ENCODE assay signal across 22 mouse cellular contexts in genomic region chr5:37775681-37776080, GRCm38 (mm10). TPM values are rescaled to one million over a fixed set of nuclear protein-coding genes. Genes with fewer than 3 reads are reported as not detected.
DNase-seq lines count a peak whose midpoint lies in the region; ATAC-seq and TF ChIP-seq lines count a peak whose summit lies in the region.
"Had no signal": no experiment of that assay in that cellular context is flagged by ENCODE, and none has a peak within 500 bp of the region (broad histone marks: within the 10 kb centered on the region; RNA-seq: fewer than 3 reads in every experiment).

No protein-coding gene starts in this region.

- H3K36me3 ChIP-seq in kidney, postnatal 0 days (ENCODE audit: insufficient read depth, low read length), result no peaks in the 10 kb centered on the region
- no peaks in the 10 kb centered on the region for H3K36me3 ChIP-seq in midbrain, postnatal 0 days (ENCODE audit: insufficient read depth, low read length)
- H3K36me3 ChIP-seq in midbrain, embryonic 13.5 days, result no peaks in the 10 kb centered on the region
- H3K36me3 ChIP-seq: embryonic facial prominence, embryonic 10.5 days; limb, embryonic 12.5 days; liver, embryonic 12.5 days; neural tube, embryonic 13.5 days had no signal

- peak; percentile 35; the same call in 1 of the 2 replicates for TF ChIP-seq CTCF in kidney, postnatal 0 days (IDR thresholded peaks at IDR 0.05; ENCODE audit: low read depth)
- TF ChIP-seq CTCF in midbrain, postnatal 0 days (IDR thresholded peaks at IDR 0.05), result peak; percentile 51

- H3K4me2 ChIP-seq in kidney, postnatal 0 days (ENCODE audit: low read length), result no peak overlapping the region
- no peak overlapping the region for H3K4me2 ChIP-seq in midbrain, postnatal 0 days (ENCODE audit: low read depth, low read length, poor library complexity, severe bottlenecking)
- H3K4me2 ChIP-seq in midbrain, embryonic 13.5 days (replicated peaks), result no peak overlapping the region
- H3K4me2 ChIP-seq: limb, embryonic 12.5 days; liver, embryonic 12.5 days; neural tube, embryonic 13.5 days had no signal

- no peak overlapping the region for H3K9ac ChIP-seq in kidney, postnatal 0 days (ENCODE audit: low read depth, low read length)
- no peak overlapping the region for H3K9ac ChIP-seq in midbrain, postnatal 0 days (replicated peaks; ENCODE audit: low read length, poor library complexity, severe bottlenecking)
- H3K9ac ChIP-seq in midbrain, embryonic 13.5 days (replicated peaks), result no peak overlapping the region
- H3K9ac ChIP-seq: limb, embryonic 12.5 days; liver, embryonic 12.5 days; neural tube, embryonic 13.5 days had no signal

- DNase-seq in embryo, embryonic 10.5 days (ENCODE audit: low spot score), result peak; percentile 18
- no peak for DNase-seq in embryo, embryonic 11 days
- DNase-seq in kidney, postnatal 0 days (ENCODE audit: low spot score), result no peak
- DNase-seq in kidney, postnatal 25 days, result no peak
- DNase-seq in midbrain, postnatal 0 days (ENCODE audit: low spot score), result no peak
- DNase-seq: adrenal gland, adult 2 months; cerebellum, adult 9-10 months; gastrocnemius, postnatal 10 days; heart, adult 18-20 months; lung, adult 2 months; right cerebral cortex, postnatal 14 days; spleen, adult 18-20 months; thymus, postnatal 4 days had no signal

- WGBS in kidney, postnatal 0 days, result 37% methylated on average over 5 of the region's 5 CpGs
- WGBS in midbrain, postnatal 0 days, result 37% methylated on average over 5 of the region's 5 CpGs
- 39% methylated on average over 5 of the region's 5 CpGs for WGBS in midbrain, embryonic 13.5 days

- H3K27me3 ChIP-seq in kidney, postnatal 0 days (ENCODE audit: insufficient read depth, low read length), result no peaks in the 10 kb centered on the region
- 0 out of 2 replicates have a peak, but pooled peaks cover 1% of the 10 kb centered on the region for H3K27me3 ChIP-seq in midbrain, postnatal 0 days (ENCODE audit: insufficient read depth, low read length)
- H3K27me3 ChIP-seq in midbrain, embryonic 13.5 days, result 0 out of 2 replicates have a peak, but pooled peaks cover 3% of the 10 kb centered on the region
- H3K27me3 ChIP-seq: liver, embryonic 12.5 days had no signal

- no peaks in the 10 kb centered on the region for H3K9me3 ChIP-seq in kidney, postnatal 0 days (replicated peaks; ENCODE audit: low read length)
- no peaks in the 10 kb centered on the region for H3K9me3 ChIP-seq in midbrain, postnatal 0 days (ENCODE audit: low read length)
- H3K9me3 ChIP-seq in midbrain, embryonic 13.5 days, result no peaks in the 10 kb centered on the region
- H3K9me3 ChIP-seq: limb, embryonic 12.5 days; liver, embryonic 12.5 days had no signal

- no peak overlapping the region for H3K27ac ChIP-seq in kidney, postnatal 0 days
- H3K27ac ChIP-seq in midbrain, postnatal 0 days (ENCODE audit: low read depth, low read length), result no peak overlapping the region
- H3K27ac ChIP-seq in midbrain, embryonic 13.5 days, result no peak overlapping the region
- H3K27ac ChIP-seq: embryonic facial prominence, embryonic 10.5 days; limb, embryonic 12.5 days; liver, embryonic 12.5 days; neural tube, embryonic 13.5 days had no signal

- no peak for ATAC-seq in kidney, postnatal 0 days (replicated peaks; ENCODE audit: low FRiP score, low read depth)
- ATAC-seq in midbrain, postnatal 0 days (ENCODE audit: low FRiP score), result no peak
- no peak for ATAC-seq in midbrain, embryonic 13.5 days
- no peak for ATAC-seq in cerebellum, adult (ENCODE audit: insufficient number of reproducible peaks, low FRiP score, low TSS enrichment)
- ATAC-seq in monocyte, adult 5-6 weeks (replicated peaks; ENCODE audit: insufficient number of reproducible peaks, low FRiP score, low TSS enrichment, poor library complexity, severe bottlenecking), result no peak
- ATAC-seq: liver, embryonic 12.5 days had no signal

- no peaks in the 10 kb centered on the region for H3K4me1 ChIP-seq in kidney, postnatal 0 days (replicated peaks; ENCODE audit: insufficient read depth, low read length)
- H3K4me1 ChIP-seq in midbrain, postnatal 0 days (ENCODE audit: insufficient read depth, low read length), result no peaks in the 10 kb centered on the region
- no peaks in the 10 kb centered on the region for H3K4me1 ChIP-seq in midbrain, embryonic 13.5 days (replicated peaks)
- H3K4me1 ChIP-seq: liver, embryonic 12.5 days; neural tube, embryonic 13.5 days had no signal

- no peak overlapping the region for H3K4me3 ChIP-seq in kidney, postnatal 0 days (replicated peaks; ENCODE audit: low read depth, low read length)
- no peak overlapping the region for H3K4me3 ChIP-seq in midbrain, postnatal 0 days (ENCODE audit: low read depth, low read length)
- H3K4me3 ChIP-seq in midbrain, embryonic 13.5 days (replicated peaks), result no peak overlapping the region
- H3K4me3 ChIP-seq: embryonic facial prominence, embryonic 10.5 days; limb, embryonic 12.5 days; liver, embryonic 12.5 days; neural tube, embryonic 13.5 days had no signal

RNA-seq across cellular contexts. Expression of gene Cytl1, which starts 40.4 kb away (rescaled TPM):
- polyA plus RNA-seq in kidney, postnatal 0 days (2015; fragmentation: Nextera tagmentation; extraction: Ambion mirVana), result 2.5 and 2.9 TPM in 2 replicates
- total RNA-seq in midbrain, postnatal 0 days (2014; rRNA removed), result 1.1 TPM in 1 of 2 replicates, not detected in the other
- 0.17 and 1.1 TPM in 2 replicates for polyA plus RNA-seq in midbrain, postnatal 0 days (2015; fragmentation: Nextera tagmentation; extraction: Ambion mirVana)
- polyA plus RNA-seq in midbrain, embryonic 13.5 days (2015; fragmentation: Nextera tagmentation; extraction: Ambion mirVana), result 0.16 TPM in 1 of 2 replicates, not detected in the other
- total RNA-seq in monocyte, adult 5-6 weeks (2017), result not detected in 3 replicates
- total RNA-seq: hematopoietic stem cell, adult 5-6 weeks had no signal
- polyA plus RNA-seq: liver, embryonic 12.5 days had no signal

RNA-seq across cellular contexts. Expression of gene Msx1, which starts 48.7 kb away (rescaled TPM):
- polyA plus RNA-seq in kidney, postnatal 0 days (2015; fragmentation: Nextera tagmentation; extraction: Ambion mirVana), result 2.6 and 2.8 TPM in 2 replicates
- 12.2 and 12.3 TPM in 2 replicates for total RNA-seq in midbrain, postnatal 0 days (2014; rRNA removed)
- 8.0 and 8.3 TPM in 2 replicates for polyA plus RNA-seq in midbrain, postnatal 0 days (2015; fragmentation: Nextera tagmentation; extraction: Ambion mirVana)
- polyA plus RNA-seq in midbrain, embryonic 13.5 days (2015; fragmentation: Nextera tagmentation; extraction: Ambion mirVana), result 16.2 and 23.2 TPM in 2 replicates
- total RNA-seq in monocyte, adult 5-6 weeks (2017), result not detected in 3 replicates
- total RNA-seq: hematopoietic stem cell, adult 5-6 weeks had no signal

RNA-seq across cellular contexts. Expression of gene Stk32b, which starts 58.7 kb away (rescaled TPM):
- 5.5 and 6.1 TPM in 2 replicates for polyA plus RNA-seq in kidney, postnatal 0 days (2015; fragmentation: Nextera tagmentation; extraction: Ambion mirVana)
- total RNA-seq in midbrain, postnatal 0 days (2014; rRNA removed), result 28.5 and 39.3 TPM in 2 replicates
- 30.6 and 31.4 TPM in 2 replicates for polyA plus RNA-seq in midbrain, postnatal 0 days (2015; fragmentation: Nextera tagmentation; extraction: Ambion mirVana)
- polyA plus RNA-seq in midbrain, embryonic 13.5 days (2015; fragmentation: Nextera tagmentation; extraction: Ambion mirVana), result 15.2 and 17.3 TPM in 2 replicates
- not detected in 3 replicates for total RNA-seq in monocyte, adult 5-6 weeks (2017)
- total RNA-seq: hematopoietic stem cell, adult 5-6 weeks had no signal
- polyA plus RNA-seq: large intestine, adult 2 months had no signal
